Mouse (Mus musculus) left cerebral cortex, adult 8-10 months (tissue): ENCODE measurements at regions not wholly inside any gene's neighbourhood (a gene's known extent, or its start where the extent isn't known, plus 50 kb on each side); places are given as distances from the start of the nearest gene placed in this dataset.

Experiments used
- DNase-seq, 2 experiments: peaks; one replicate each; pipeline ENCODE4 v3.0.0; 2022; ENCODE audit warnings: low spot score in 2 of 2

DNA sequence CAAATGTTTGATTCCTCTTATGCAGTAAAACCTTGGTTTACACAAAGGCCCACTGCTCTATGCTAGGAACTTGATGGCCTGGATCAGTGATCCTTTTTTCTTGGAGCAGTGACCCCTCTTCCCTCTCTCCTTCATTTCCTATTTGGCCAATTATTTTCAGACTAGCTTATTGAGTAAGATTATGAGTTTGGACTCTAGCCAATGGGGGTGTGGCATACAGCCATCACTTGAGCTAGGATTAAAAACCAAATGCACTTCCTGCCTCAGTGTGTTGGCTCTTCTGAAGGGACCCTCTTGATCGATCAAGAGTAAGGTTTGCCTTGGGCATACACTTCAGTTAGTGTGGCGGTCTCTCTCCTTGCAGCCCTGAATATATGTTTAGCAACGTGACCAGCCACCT, 1172.6 kb upstream of the Gulo start:
- DNase-seq = no peak

DNA sequence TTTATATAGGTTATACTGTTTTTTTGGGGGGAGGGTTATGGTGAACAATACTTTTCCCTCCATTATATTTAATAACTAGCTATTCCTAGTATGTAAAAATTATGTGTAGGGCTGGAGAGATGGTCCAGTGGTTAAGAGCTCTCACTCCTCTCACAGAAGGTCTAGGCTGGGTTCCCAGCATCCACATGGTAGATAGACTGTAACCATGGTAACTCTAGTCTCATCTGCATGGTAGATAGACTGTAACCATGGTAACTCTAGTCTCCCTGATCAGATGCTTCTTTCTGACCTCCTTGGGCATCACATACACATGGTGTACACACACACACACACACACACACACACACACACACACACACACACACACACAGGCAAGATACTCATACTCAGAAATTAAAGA, 1170.5 kb upstream of the Gulo start:
- no peak for DNase-seq

DNA sequence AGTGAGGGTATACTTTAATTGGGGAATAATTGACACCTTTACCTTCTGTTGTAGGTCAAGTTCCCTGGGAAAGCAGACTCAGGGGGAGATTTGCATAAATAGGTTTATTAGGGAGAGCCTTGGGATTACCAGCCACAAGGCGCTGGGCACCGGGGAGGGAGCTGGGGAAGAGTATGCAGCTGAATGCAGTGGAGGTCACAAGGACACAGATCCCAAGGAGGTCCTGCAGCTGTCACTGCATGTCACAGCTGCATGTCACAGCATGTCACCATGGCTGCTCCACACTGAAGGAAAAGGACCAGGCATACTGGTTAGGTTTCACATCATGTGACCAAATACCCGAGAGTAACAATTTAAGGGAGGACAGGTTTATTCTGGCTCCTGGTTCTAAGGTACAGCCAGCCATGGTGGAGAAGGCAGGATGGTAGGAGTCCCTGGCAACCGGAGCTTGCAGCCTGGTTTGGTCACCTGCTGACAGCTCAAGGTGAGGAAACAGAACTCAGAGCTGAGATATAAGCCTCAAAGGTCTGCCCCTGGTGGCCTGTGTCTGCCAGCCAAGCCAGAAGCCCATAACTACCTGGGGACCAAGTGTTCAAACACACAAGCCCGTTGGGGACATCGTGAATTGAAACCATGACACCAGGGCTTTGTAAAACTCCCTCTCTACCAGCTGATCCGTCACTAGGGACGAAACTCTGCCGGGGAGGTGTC, 1169.5 kb upstream of the Gulo start:
- no peak for DNase-seq

DNA sequence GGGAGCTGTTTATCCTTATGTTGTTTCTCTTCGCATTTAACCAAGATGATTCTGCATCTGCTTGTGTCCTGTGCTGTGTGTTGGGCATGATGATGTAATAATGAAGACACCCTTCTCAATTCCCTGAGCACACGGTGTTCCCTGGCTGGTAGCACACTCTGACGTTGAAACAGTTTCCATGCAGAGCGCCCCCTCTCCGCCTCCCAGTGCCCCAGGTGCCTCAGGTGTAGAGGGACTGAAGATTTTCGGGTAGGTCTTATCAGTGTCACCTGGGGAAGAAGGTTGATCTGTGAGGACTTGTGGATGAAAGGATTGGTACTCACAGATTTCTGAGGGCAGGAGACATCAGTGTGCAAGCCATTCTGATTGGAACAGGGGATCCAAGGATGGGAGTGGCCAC, 1167.7 kb upstream of the Gulo start:
- DNase-seq = no peak

DNA sequence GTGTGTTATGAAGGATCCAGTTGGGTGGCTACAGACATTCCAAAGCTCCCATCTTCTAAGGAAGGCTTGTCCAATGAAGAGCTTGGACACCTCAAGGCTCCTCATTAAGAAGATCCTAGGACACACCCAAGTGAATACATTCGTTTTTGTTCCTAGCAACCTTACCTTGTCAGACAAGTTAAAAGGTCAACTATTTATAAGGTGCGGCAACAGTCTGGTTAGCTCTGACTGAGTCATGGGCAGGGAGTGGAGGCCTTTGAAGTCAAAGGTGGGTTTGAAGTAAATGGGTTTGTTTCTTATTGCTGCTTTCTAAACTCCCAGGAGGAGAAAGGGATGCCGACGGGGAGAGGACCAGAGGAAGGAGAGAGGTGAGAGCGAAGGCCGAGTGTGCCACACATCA, 1167.1 kb upstream of the Gulo start:
- DNase-seq = no peak

DNA sequence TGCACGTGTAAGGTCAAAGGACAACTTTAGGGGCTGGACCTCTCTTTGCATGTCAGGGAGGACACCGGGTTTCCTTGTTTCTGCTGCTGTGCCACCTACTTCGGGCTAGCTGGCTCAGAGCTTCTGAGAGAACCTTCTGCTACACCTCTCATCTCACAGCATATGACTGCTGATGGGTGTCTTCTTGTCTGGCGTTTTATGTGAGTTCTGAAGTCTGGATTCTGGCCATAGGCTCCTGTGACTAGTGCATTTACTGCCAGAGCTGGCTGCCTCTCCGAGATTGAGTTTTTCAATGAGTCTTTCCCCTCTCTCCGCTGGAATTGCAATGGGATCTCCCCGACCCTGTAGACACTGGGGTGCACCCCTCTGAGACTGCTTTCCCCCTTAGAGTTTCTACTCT, 1165.9 kb upstream of the Gulo start:
- DNase-seq = no peak

DNA sequence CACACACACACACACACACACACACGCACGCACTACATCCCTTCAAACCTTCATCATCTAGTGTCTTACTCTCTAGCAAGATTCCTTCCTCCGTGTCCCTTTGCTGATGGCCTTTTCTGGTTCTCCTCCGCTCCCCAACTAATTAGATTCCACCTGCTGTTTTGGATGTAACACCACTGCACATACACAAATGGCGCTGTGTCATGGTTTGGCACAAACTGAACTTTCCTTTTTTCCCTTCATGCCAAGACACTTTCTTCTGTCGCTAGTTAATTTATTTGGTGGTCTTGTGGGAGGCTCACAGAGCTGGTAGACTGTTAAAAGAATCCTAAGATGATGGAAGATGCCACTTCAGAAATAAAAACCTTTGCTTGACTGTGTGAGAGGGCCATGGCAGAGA, 1161.8 kb upstream of the Gulo start:
- no peak for DNase-seq

DNA sequence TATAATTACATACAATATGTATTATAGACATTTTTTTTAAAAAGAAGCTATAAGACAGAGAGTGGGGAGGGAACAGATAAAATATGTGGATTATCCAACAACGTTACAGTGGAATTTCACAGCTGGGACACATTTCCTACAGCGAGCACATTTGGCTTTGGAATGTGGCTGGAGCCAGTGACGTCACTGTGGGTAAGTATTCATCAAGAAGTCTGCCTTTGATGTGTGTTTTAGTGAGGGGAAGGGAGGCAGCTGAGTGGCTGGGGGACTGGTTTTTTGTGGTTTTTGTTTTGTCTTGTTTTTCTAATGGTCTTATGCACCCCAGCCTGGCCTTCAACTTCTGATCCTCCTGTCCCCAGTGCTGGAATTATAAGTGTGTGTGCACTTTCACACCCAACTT, 1161.2 kb upstream of the Gulo start:
- no peak for DNase-seq

DNA sequence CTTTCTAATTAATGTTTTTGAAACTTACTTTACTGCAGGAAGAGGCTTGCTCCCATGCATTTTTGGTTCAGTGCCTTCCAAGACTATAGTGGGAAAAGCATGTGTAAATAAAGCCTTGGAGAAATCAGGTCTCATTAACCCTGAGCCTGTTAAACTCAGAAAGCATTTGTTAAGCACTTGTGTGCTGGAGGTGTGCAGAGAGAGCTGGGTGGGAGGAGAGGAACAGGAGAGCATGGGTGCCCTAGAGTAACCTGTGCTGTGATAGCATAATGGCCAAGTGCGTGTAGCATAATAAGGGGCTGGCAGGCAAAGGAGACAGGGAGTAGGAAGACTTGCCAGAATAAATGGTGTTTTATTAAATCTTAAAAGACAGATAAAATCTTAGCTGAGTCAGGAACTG, 1160.2 kb upstream of the Gulo start:
- DNase-seq = no peak

DNA sequence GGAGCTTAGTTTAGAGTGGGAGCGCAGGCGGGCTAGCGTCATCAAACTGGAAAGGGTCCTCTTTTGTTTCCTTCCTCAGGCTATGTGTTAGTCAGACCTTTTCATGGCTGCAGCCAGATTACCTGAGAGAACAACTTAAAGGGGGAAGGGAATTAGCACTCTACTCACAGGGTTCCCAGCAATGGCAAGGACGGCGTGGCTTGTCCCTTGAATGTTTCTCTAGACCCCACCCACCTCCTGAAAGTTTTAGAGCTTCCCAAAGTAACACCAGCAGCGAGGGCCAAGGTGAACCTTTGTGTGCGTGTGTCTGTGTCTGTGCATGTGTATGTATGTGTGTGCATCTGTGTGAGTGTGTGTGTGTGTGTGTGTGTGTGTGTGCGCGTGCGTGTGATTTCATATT, 1151.0 kb upstream of the Gulo start:
- DNase-seq = no peak

DNA sequence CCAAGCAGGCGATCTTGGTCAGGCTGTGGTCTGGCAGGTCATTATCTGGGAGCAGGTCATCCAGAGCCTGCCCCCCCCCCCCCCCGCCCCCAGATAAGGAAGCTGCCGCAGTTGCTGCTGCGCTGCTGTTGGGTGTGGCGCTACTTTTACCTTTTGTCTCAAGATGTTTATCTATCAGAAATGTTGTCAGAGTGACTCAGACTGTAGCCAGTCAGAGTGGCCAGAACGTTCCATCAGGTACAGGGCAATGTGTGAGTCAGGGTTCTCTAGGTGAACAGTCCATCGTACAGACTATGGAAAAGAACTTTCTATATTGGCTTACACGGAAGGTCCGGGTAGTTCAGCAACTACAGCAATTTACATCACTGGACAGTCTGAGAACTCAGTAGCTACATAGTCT, 1149.9 kb upstream of the Gulo start:
- no peak for DNase-seq

DNA sequence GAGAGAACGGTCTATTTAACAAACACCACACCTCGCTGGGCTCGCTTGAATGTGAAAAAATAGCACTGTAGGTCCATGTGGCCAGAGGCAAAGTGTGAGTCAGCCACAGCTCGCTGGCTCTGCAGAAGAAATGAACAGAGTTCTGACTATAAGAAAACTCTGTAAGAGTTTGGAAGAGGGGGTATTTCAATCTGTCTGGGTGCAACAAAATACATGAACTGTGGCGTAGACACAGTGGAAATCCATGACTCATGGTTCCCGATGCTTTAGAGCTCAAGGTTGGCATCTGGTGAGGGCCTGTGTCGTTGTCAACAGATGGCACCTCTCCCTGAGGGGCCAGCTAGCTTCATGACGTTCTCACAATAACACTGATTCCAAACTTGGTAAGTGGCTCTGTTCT, 1147.4 kb upstream of the Gulo start:
- DNase-seq = no peak

DNA sequence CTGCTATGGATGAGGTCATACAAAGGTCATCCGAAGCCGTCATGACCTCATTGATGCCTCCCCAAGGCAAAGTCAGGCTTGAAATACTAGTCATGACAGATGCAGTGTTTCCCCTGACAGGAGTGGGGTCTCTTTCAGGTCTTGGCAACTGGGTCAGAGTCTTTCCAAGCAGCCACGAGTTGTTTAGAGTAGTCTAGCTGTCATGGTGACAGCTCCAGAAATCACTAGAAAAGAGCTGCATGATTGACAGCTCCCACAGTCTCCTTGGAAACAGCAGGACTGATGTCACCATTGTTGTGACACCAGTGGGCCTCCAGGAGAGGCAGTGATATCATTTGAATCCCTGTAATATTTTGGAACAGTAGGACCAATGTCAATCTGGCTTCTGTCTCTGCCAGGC, 1144.6 kb upstream of the Gulo start:
- no peak for DNase-seq

DNA sequence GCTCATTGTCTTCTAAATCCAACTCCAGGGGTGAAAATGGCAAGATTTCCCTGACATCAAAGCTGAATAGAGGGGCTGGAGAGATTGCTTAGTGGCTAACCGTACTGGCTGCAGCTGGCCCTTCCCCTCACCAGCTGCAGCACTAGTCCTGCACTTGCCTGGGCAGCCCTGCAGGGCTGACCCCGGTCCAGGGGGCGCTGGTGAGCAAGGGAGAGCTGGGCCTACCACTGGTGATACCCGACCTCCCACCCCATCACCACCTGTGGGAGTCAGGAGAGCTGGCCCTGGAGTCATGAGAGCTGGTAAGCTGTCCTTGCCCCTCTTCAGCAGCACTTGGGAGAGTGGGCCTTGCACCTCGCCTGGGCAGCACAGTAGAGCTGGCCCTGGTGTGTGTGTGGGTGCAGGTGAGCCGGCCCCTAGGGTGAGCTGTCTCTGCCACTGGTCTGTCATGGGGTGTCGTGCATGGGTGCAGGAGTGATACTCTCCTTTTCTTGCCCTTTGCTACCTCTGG, 1141.0 kb upstream of the Gulo start:
- DNase-seq = no peak

DNA sequence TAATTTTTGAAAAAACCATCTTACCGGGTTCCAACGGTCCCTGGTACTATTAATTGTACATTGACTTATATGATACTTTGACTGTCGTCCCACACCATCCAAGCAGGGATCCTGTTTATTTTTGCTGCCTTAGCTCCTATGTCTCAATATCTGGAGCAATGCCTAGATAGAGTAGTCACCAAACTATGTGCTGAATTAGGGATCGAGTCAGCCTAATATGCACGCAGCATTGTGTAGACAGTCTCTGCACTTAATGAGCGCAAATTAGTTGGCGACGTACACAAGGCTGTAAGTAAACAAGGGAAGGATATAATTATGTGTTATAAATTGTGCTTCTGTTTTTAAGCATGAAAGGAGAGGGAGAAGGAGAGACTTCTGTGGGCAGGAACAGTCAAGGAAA, 1140.1 kb upstream of the Gulo start:
- DNase-seq = no peak

DNA sequence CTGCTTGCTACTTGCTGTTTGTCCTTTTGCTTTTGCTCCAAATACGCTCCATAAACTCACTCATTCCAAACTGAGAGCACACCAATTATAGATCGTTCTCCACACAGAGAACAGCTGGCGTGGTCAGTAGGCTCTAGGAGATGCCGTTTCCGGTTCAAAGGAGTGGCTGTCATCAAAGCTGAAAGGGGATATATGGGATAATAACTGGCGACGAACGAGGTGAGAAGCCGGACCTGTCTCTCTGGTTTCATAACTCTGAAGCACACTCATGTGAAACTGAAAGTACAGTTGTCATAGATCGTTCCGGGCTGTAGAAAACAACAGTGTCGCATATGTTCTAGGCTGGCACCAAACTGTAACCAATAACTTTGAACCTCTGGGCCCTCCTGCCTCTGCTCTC, 1137.6 kb upstream of the Gulo start:
- DNase-seq = no peak

DNA sequence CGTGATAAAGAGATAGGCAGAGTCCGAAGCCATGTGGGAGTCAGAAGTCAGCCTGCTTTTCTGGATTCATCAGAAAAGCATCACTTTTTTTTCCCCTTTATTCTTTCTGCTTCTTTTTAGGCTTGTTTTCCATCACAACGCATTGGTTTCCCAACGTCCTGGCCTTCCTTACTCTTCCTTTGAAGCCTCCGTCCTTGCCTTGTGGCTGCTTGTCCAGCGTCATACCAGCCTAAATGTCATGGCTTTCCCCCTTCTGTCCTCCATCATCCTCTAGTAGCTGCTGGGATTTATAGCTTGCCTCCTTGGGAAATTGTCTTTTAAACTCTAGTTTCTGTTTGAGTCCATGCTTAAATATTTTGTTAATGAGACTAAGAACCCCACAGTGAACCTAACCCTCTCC, 1136.0 kb upstream of the Gulo start:
- DNase-seq = no peak

DNA sequence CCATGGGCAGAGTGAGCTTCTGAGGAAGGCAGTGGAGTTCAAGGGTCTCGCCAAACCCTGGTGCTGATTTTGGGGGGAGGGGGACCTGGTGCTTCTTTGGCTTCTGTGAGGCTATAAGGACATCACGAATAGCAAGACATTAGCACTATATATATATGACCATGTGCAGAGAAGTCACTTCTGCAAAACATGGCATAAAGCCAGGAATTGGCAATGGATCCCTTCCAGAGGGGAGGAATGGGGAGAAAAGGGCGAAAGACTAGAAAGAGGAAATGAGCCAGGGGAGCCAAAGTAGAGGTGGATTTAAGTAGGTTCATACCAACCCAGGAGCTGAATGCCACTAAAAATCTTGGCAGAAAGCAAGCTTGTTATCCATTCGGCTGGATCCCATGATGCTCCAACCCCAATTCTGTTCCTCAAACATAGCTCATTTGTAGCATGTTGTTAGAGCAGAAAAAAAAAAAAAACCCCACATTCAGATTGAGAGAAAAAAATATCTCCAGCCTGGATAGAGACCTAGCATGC, 1135.5 kb upstream of the Gulo start:
- DNase-seq = no peak

DNA sequence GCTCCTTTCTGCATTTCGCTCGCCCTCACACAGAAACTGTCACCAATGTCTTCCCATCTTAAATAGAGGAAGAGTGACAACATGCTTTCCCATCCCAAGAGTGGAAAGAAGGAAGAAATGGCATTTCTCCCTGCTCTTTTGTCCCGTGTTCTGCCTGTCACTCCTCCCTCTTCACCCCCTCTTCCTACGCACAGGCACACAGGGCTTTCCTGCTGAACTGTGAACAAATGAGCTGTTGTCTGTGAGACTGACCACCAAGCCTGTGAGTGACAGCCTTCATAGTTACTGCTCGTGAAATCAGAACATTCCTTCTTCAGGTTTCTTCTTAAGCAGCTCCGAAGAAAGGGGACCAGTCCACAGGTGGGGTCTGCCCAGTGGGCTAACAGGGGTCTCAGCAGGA, 1134.8 kb upstream of the Gulo start:
- DNase-seq = no peak

DNA sequence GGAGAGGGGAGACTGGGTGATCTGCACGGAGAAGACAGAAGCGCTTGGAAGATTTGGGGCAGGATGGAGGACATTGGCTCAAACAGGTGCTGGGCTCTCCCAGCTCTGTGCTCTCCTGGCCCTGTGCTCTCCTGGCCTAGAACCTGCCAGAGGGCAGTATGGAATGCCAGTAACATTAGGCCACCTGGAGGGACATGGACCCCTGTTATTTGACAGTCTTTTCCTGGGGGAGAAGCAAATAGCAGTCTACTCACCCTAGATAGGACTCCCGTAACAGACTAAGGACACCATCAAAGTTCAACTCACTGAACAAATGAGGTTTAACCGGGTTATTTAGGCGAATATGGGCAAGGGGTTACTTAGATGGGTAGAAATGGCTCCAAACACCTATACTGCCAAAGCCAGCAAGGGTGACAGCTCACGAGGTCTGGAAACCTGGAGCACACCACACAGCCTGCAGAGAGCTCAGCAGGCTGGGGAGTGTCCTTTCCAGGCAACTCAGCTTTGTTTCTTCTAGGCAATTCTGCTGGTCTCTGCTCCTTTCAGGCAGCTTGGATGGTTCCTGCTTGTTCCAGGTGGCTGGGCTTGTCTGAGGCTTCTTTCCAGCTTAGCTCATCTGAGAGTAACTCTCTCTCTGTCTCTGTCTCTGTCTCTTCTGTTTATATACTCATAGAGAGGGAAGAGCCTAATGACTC, 1133.7 kb upstream of the Gulo start:
- DNase-seq = no peak

DNA sequence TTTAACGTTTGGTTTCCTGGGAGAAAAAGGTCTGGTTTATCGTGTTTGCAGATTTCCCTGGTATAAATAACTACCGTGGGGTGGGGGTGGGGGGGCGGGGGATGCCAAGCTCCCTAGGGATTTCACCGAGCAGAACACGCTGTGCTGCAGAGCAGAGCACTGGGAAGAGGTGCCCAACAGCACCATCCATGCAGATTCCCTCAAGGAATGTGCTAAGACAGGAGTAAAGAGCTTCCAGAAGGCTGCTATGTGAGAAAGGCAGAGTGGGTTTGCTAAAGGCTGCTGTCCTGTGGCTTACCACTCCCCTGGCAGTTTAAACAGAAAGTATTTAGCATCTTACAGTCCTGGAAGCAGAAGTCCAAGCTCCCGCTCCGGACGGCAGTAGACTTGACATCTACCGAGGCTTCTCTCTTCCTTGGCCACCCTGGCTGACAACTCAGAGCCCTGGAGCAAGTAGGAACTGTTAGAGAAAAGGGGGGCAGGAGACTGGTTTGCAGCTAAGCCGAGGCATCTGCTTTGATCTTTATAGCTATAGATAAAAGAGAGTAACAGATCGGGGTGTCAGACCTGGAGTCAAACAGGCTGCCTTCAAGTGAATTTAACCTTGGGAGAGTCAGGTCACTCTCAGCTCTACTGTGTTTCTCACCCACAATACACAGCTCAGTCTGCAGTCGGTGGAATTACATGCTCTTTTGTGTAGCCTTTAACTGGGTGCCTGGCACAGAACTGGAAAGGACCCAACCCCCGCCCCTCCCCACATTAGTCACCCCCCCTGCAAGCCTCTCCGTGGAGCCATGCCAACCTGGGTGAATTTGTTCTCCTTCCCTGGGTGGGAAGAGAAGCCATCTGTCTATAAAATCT, 1132.8 kb upstream of the Gulo start:
- peak in 1 of 2 experiments; percentile 45 for DNase-seq

DNA sequence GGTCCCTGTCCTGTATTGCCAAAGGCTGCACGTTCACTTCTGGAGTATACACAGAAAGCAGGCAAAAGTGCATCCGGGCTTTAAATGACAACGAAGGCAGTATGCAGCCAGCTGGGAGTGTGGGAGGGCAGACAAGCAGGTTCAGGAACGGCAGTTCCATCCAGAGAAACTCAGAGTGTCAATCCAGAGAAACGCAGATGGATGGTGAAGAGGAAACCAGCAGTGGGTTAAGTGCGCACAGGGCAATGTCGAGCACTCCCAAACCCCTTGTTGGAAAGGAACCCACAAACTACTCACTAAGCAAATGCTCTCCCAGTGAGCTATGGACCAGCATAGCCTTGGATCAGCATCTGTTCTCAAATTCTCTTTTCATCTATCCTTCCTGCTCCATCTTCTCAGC, 1132.1 kb upstream of the Gulo start:
- peak in 1 of 2 experiments; percentile 62 for DNase-seq
